Mouse (Mus musculus): ENCODE measurements around the gene Prg3.

- TF ChIP-seq CTCF (IDR thresholded peaks at IDR 0.05; ENCODE audit: control insufficient read depth, insufficient read depth, insufficient read length) (no peak), USF1 (IDR thresholded peaks at IDR 0.05; ENCODE audit: low read depth) (no peak), MAX (IDR thresholded peaks at IDR 0.05) (no peak), MYOD1 (IDR thresholded peaks at IDR 0.05; ENCODE audit: control insufficient read depth, insufficient read length, low read depth) (no peak)
Observed at GRCm38 (mm10) chr2:84958588-84959264, 29.3 kb upstream of the Prg3 start.

Measured in C2C12 (cell line).